Mouse (Mus musculus): ENCODE results near the gene Hoxd9.

Hoxd9 gene

GRCm38 (mm10) chr2:74675666-74676282 is 21.8 kb upstream of the Hoxd9 start:
- Histone ChIP-seq H3K36me3 (ENCODE audit: control insufficient read depth, insufficient read depth, low read length, poor library complexity, severe bottlenecking) (no peaks in the 10 kb centered on the region), H3K27me3 (ENCODE audit: control insufficient read depth, insufficient read depth, low read length, poor library complexity, severe bottlenecking) (peaks cover 2% of the 10 kb centered on the region)
- DNase-seq (ENCODE audit: low read depth, low spot score) = no peak

GRCm38 (mm10) chr2:74676376-74677052 is 21.0 kb upstream of the Hoxd9 start:
- H3K27me3 ChIP-seq (ENCODE audit: control insufficient read depth, insufficient read depth, low read length, poor library complexity, severe bottlenecking) = peaks cover 2% of the 10 kb centered on the region
- no peaks in the 10 kb centered on the region for H3K36me3 ChIP-seq (ENCODE audit: control insufficient read depth, insufficient read depth, low read length, poor library complexity, severe bottlenecking)
- DNase-seq (ENCODE audit: low read depth, low spot score) = no peak

DNA sequence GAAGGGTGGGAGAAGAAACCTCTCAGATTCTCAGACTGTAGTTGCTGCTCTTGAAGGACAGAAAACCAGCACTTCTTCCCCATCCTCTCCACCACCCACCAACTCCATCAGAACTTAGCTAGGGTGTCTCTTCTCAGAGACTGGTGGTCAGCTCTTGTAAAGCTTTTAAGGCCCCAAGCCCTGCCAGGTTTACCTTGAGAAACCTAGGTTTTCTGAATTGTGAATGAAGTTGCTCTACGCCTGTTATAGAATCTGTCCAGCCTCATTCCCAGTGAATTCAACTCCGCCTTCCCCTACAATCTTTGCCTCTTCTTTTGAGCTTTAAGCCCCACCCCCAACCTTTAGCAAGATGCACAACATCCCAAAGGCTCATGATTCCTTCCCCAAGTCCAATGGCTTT is 20.4 kb upstream of the Hoxd9 start:
- DNase-seq (ENCODE audit: low read depth, low spot score) = no peak
- Histone ChIP-seq H3K36me3 (ENCODE audit: control insufficient read depth, insufficient read depth, low read length, poor library complexity, severe bottlenecking) (no peaks in the 10 kb centered on the region), H3K27me3 (ENCODE audit: control insufficient read depth, insufficient read depth, low read length, poor library complexity, severe bottlenecking) (peaks cover 2% of the 10 kb centered on the region)

- DNase-seq (ENCODE audit: low read depth, low spot score) = no peak
- Histone ChIP-seq H3K36me3 (ENCODE audit: control insufficient read depth, insufficient read depth, low read length, poor library complexity, severe bottlenecking) (no peaks in the 10 kb centered on the region), H3K27me3 (ENCODE audit: control insufficient read depth, insufficient read depth, low read length, poor library complexity, severe bottlenecking) (peaks cover 6% of the 10 kb centered on the region)
Measured at GRCm38 (mm10) chr2:74678891-74679595, 18.5 kb upstream of the Hoxd9 start, which contains the start of gene Hoxd11. TSS of gene Hoxd11 (plus strand) at chr2:74679557.

DNA sequence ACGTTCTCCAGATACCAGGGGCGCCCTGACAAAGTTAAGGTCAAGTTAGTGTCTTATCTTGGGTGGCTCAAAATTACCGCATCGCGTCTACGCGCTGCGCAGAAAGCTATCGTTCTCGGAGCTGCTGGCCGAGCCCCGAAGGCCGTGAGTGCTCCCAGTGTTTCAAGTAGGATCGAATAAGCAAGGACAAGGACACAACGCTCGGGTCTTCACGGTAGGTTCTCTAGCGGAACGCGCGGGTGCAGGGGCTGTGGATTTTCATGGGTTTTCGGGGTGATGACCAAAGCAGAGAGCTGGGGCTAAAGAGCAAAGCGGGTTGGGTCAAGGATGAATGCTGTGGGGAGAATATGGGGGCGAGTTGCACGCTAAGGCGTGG is 17.9 kb upstream of the Hoxd9 start:
- H3K27me3 ChIP-seq (ENCODE audit: control insufficient read depth, insufficient read depth, low read length, poor library complexity, severe bottlenecking) = peaks cover 6% of the 10 kb centered on the region
- H3K36me3 ChIP-seq (ENCODE audit: control insufficient read depth, insufficient read depth, low read length, poor library complexity, severe bottlenecking) = no peaks in the 10 kb centered on the region
- no peak for DNase-seq (ENCODE audit: low read depth, low spot score)

DNA sequence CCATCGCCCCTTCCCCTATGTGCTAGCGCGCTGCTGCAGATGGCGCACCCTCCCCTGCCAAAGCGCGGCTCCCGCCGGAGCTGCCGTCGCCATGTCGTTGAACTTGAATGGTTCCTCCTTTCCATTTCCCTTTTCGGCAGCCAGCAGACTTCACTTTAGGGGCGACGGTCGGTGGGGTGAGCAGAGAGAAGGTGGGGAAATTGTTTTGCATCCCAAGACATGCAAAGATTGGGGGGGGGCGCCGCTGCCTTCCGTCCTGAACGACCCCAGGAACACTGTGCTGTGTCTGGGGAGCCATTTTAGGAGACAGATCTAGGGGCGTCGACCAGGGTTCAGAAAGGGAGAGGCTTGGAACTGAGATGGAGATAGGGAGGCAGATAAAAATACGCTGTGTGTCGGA is 17.5 kb upstream of the Hoxd9 start:
- Histone ChIP-seq H3K36me3 (ENCODE audit: control insufficient read depth, insufficient read depth, low read length, poor library complexity, severe bottlenecking) (no peaks in the 10 kb centered on the region), H3K27me3 (ENCODE audit: control insufficient read depth, insufficient read depth, low read length, poor library complexity, severe bottlenecking) (peaks cover 6% of the 10 kb centered on the region)
- DNase-seq (ENCODE audit: low read depth, low spot score) = no peak

- Histone ChIP-seq H3K36me3 (ENCODE audit: control insufficient read depth, insufficient read depth, low read length, poor library complexity, severe bottlenecking) (no peaks in the 10 kb centered on the region), H3K27me3 (ENCODE audit: control insufficient read depth, insufficient read depth, low read length, poor library complexity, severe bottlenecking) (peaks cover 6% of the 10 kb centered on the region)
- DNase-seq (ENCODE audit: low read depth, low spot score) = no peak
Measured at GRCm38 (mm10) chr2:74680561-74681398, 16.7 kb upstream of the Hoxd9 start.

DNA sequence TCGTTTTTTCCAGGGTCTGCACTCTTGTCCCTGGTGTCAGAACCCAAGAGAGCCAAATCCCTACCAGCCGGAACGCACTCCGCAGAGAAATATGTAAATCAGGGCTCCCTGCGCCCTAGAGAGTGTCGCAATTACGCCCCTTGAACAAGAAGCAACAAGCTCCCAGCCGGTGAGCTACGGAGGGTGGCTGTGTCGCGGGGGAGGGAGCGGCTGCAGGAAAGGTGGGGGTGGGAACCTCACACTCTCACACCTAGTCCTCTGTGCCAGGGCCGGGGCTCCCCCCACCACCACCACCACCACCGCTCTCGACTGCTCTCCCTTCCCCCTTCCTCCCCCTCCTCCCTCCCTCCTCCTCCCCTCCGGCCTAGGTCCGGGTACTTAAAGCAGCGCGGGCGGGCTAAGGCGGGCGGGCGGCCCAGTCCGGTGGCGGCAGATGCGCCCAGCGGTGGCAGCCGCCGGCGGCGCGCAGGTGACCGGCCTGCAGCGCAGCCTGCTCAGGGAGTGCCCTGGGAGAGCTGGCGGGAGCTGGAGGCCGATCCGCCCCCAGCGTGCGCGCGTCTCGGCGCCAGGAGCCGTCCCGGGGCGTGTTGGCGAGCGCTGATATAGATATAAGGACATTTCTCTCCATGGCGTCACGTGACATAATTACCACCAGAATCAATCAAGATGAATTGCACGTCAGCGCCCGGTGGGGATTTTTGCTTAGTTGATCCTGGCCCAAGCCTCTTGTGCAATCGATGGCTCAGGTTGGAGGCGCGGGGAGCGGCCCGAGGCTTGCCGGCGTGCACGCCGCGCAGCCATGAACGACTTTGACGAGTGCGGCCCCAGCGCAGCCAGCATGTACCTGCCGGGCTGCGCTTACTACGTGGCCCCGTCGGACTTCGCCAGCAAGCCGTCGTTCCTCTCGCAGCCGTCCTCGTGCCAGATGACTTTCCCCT is 15.7 kb upstream of the Hoxd9 start:
- DNase-seq (ENCODE audit: low read depth, low spot score) = no peak
- Histone ChIP-seq H3K27me3 (ENCODE audit: control insufficient read depth, insufficient read depth, low read length, poor library complexity, severe bottlenecking) (peaks cover 6% of the 10 kb centered on the region), H3K36me3 (ENCODE audit: control insufficient read depth, insufficient read depth, low read length, poor library complexity, severe bottlenecking) (no peaks in the 10 kb centered on the region)

DNA sequence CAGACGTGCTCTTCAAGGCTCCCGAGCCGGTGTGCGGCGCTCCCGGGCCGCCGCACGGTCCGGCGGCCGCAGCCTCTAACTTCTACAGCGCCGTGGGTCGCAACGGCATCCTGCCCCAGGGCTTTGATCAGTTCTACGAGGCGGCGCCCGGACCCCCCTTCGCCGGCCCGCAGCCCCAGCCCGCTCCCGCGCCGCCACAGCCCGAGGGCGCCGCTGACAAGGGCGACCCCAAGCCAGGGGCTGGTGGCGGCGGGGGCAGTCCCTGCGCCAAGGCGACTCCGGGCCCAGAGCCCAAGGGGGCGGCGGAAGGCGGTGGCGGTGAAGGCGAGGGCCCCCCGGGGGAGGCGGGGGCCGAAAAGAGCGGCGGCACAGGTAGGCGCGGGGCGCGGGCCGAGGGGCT is 14.7 kb upstream of the Hoxd9 start:
- H3K36me3 ChIP-seq (ENCODE audit: control insufficient read depth, insufficient read depth, low read length, poor library complexity, severe bottlenecking) = no peaks in the 10 kb centered on the region
- DNase-seq (ENCODE audit: low read depth, low spot score) = no peak
- peaks cover 6% of the 10 kb centered on the region for H3K27me3 ChIP-seq (ENCODE audit: control insufficient read depth, insufficient read depth, low read length, poor library complexity, severe bottlenecking)

- Histone ChIP-seq H3K36me3 (ENCODE audit: control insufficient read depth, insufficient read depth, low read length, poor library complexity, severe bottlenecking) (no peaks in the 10 kb centered on the region), H3K27me3 (ENCODE audit: control insufficient read depth, insufficient read depth, low read length, poor library complexity, severe bottlenecking) (peaks cover 8% of the 10 kb centered on the region)
- DNase-seq (ENCODE audit: low read depth, low spot score) = no peak
Measured at GRCm38 (mm10) chr2:74683471-74683951, 14.0 kb upstream of the Hoxd9 start.

DNA sequence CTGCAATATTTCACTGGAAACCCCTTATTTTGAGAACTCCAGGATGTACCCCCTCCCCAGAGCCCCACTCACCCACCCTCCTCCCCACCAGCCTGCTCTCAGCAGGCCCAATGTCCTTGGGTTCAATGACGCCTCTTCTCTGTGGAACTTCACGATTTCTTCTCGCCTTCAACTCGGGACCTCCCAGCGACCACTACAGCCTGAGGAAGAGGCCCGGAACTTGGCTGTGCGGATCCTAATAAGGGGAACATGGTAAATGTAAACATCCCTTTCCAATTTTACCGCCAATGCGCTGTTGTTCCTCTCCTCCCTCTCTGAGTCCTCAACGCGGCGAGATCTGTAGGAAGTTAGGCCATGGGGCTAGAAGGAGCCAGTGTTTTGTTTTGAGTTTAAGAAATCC is 13.4 kb upstream of the Hoxd9 start:
- Histone ChIP-seq H3K36me3 (ENCODE audit: control insufficient read depth, insufficient read depth, low read length, poor library complexity, severe bottlenecking) (no peaks in the 10 kb centered on the region), H3K27me3 (ENCODE audit: control insufficient read depth, insufficient read depth, low read length, poor library complexity, severe bottlenecking) (peaks cover 8% of the 10 kb centered on the region)
- DNase-seq (ENCODE audit: low read depth, low spot score) = no peak

- DNase-seq (ENCODE audit: low read depth, low spot score) = no peak
Measured at GRCm38 (mm10) chr2:74685059-74685603, 12.4 kb upstream of the Hoxd9 start.

DNA sequence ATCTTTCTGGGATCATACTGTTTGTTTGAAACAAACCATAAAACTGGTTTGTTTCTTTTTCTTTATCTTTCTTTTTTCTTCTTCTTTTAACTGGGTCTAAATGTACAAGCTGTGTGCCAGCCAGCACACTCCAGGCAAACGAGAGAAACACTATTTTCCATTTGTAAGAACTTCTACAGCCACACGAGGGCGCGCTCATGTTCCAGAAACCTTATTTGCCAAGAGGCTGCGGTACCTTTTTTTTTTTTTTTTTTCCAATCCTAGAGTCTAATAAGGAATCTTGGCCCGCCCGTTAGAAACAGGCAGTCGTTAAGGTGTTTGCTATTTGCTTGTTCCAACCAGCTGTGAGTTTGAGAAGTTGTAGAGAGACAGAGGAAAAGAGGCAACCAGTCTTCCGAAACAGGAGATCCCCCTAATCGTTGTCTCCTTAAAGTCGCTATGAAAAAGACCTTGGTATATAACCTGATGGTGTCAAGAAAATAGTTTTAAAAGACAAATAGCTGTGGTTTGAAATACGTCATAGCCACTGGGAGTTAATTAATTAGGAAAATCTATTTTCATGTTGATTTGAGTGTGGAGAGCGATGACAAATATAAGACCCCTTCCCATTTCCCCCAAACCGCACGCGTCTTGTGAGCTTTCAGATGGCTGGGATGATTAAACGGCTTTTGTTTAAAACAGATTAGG is 11.1 kb upstream of the Hoxd9 start:
- Histone ChIP-seq H3K36me3 (ENCODE audit: control insufficient read depth, insufficient read depth, low read length, poor library complexity, severe bottlenecking) (no peaks in the 10 kb centered on the region), H3K27me3 (ENCODE audit: control insufficient read depth, insufficient read depth, low read length, poor library complexity, severe bottlenecking) (peaks cover 6% of the 10 kb centered on the region)
- peak; percentile 51 for DNase-seq (ENCODE audit: low read depth, low spot score)

More at GRCm38 (mm10) chr2:74685059-74685603, 12.4 kb upstream of the Hoxd9 start:
- Histone ChIP-seq H3K36me3 (ENCODE audit: control insufficient read depth, insufficient read depth, low read length, poor library complexity, severe bottlenecking) (no peaks in the 10 kb centered on the region), H3K27me3 (ENCODE audit: control insufficient read depth, insufficient read depth, low read length, poor library complexity, severe bottlenecking) (peaks cover 6% of the 10 kb centered on the region)
